Mouse (Mus musculus) liver, postnatal 0 days (tissue): ENCODE data around the gene Ppp1r15b. TPM values are rescaled to one million over a fixed set of nuclear protein-coding genes. Genes with fewer than 3 reads are reported as not detected.
A peak's percentile ranks its signal among the peaks of the same experiment; 100 is the strongest.

Experiments used
- ATAC-seq: fragments of 200-750 bp; cut with Nextera tagmentation; 2 replicates; pipeline ENCODE4 v1.8.0; 2017; ENCODE audit warnings: mild to moderate bottlenecking, moderate library complexity
- DNase-seq: peaks from one replicate; pipeline ENCODE4 v3.0.0-alpha.2; 2016
- H3K27ac ChIP-seq: fragments of 300-500 bp; sonication (generic); 2 replicates; pipeline ENCODE4 v1.5.1; 2014; ENCODE audit warnings: antibody characterized with exemption, moderate library complexity, mild to moderate bottlenecking, low read depth
- H3K27me3 ChIP-seq: fragments of 300-500 bp; sonication (generic); 2 replicates; pipeline ENCODE4 v1.6.1; 2014; ENCODE audit warnings: low read length, control low read depth, mixed read lengths; ENCODE audit not compliant: insufficient read depth
- H3K36me3 ChIP-seq: fragments of 300-500 bp; sonication (generic); replicated peaks from 2 replicates; pipeline ENCODE4 v1.6.1; 2014; ENCODE audit warnings: mild to moderate bottlenecking, control low read depth, low read length, moderate library complexity, mixed read lengths; ENCODE audit not compliant: insufficient read depth
- H3K4me1 ChIP-seq: fragments of 300-500 bp; sonication (generic); 2 replicates; pipeline ENCODE4 v1.6.1; 2014; ENCODE audit warnings: antibody characterized with exemption, mild to moderate bottlenecking, control low read depth; ENCODE audit not compliant: insufficient read depth
- H3K4me2 ChIP-seq: fragments of 300-500 bp; sonication (generic); 2 replicates; pipeline ENCODE4 v1.6.1; 2014; ENCODE audit warnings: low read depth, mild to moderate bottlenecking, low read length, moderate library complexity, mixed read lengths
- H3K4me3 ChIP-seq: fragments of 300-500 bp; sonication (generic); 2 replicates; pipeline ENCODE4 v1.5.1; 2014; ENCODE audit warnings: low read depth, low read length
- H3K9ac ChIP-seq: fragments of 300-500 bp; sonication (generic); replicated peaks from 2 replicates; pipeline ENCODE4 v1.6.1; 2014; ENCODE audit warnings: mild to moderate bottlenecking, moderate library complexity
- H3K9me3 ChIP-seq: fragments of 300-500 bp; sonication (generic); 2 replicates; pipeline ENCODE4 v1.6.1; 2016; ENCODE audit warnings: mild to moderate bottlenecking, control low read depth, low read length, mixed read lengths
- CTCF ChIP-seq: sonication (generic); IDR thresholded peaks from 2 replicates; pipeline ENCODE4 v1.5.1; 2016; ENCODE audit warnings: antibody characterized with exemption, low read depth
- EP300 ChIP-seq: IDR thresholded peaks from 2 replicates; pipeline ENCODE4 v1.6.1; 2016; ENCODE audit warnings: antibody characterized with exemption, low read depth, mild to moderate bottlenecking
- WGBS: fragments of 180-500 bp; shearing (Covaris S2); extraction: QIAGEN DNeasy Blood & Tissue Kit; methylation state at CpG from one replicate; pipeline ENCODE4 v1.1.7; 2014; ENCODE audit not compliant: insufficient replicate concordance; 5-methylcytosine and 5-hydroxymethylcytosine counted together
- polyA plus RNA-seq: library from polyadenylated mRNA; unstranded; fragments of >200 nt; fragmentation: Nextera tagmentation; extraction: Ambion mirVana; gene quantifications from 2 replicates; pipeline ENCODE4 v1.2.1, GENCODE M21; 2015

Ppp1r15b gene
- polyA plus RNA-seq, 1 experiment from 2014 or later, result 27.0 TPM

DNA sequence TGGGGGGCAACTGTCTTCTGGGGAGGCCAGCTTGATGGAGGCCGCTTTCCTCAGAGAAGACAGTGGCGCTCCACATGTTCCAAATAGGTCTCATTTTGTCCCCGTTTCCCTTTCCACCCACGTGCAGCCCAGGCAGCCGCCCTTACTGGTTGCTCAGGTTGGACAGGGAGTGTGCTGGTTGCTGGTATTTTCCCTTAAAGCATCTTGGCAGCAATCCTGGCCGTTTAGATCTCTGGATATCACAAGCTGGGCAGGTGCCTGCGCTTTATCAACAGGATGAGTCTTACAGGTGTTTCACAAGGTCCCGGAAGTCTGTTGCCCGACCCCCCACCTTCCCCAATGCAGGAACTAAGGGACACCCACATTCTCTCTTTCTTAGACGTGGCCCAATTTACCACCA is 31.1 kb downstream of the Ppp1r15b start:
- DNase-seq, result no peak
- H3K4me2 ChIP-seq, result no peak overlapping the region
- H3K36me3 ChIP-seq, result no peaks in the 10 kb centered on the region
- WGBS, result 68% methylated on average over 10 of the region's 10 CpGs
- TF ChIP-seq CTCF, result no peak
- TF ChIP-seq EP300, result no peak
- H3K4me1 ChIP-seq, result peaks cover 9% of the 10 kb centered on the region; the same call in 1 of the 2 replicates
- no peak overlapping the region for H3K27ac ChIP-seq
- ATAC-seq, result no peak
- H3K4me3 ChIP-seq, result no peak overlapping the region
- no peak overlapping the region for H3K9ac ChIP-seq
- H3K27me3 ChIP-seq, result peaks cover 58% of the 10 kb centered on the region
- H3K9me3 ChIP-seq, result no peaks in the 10 kb centered on the region

DNA sequence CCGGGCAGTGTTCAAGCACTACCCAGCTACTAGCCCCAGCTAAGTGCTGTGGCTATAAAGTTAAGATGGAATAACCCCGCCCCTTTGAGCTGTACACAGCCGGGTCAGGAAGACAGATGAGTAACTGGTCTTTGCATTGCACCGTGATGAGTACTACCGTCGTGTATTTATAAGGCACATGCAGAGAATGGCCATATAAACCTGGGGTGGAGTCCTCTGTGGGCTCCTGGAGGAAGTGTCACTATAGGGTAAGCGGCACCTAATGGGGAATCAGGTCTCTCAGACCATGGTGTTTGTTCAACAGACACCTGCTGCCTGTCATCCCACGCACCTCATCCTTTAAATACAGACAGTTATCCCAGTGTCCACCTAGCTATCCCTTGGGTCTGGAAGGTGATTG is 32.0 kb downstream of the Ppp1r15b start:
- ATAC-seq, result no peak
- Histone ChIP-seq H3K4me3 (no peak overlapping the region), H3K4me2 (no peak overlapping the region), H3K27me3 (peaks cover 65% of the 10 kb centered on the region), H3K36me3 (no peaks in the 10 kb centered on the region), H3K9me3 (no peaks in the 10 kb centered on the region), H3K9ac (no peak overlapping the region), H3K4me1 (peaks cover 9% of the 10 kb centered on the region; the same call in 1 of the 2 replicates), H3K27ac (no peak overlapping the region)
- 46% methylated on average over 8 of the region's 8 CpGs for WGBS
- no peak for DNase-seq
- no peak for TF ChIP-seq EP300
- no peak for TF ChIP-seq CTCF

DNA sequence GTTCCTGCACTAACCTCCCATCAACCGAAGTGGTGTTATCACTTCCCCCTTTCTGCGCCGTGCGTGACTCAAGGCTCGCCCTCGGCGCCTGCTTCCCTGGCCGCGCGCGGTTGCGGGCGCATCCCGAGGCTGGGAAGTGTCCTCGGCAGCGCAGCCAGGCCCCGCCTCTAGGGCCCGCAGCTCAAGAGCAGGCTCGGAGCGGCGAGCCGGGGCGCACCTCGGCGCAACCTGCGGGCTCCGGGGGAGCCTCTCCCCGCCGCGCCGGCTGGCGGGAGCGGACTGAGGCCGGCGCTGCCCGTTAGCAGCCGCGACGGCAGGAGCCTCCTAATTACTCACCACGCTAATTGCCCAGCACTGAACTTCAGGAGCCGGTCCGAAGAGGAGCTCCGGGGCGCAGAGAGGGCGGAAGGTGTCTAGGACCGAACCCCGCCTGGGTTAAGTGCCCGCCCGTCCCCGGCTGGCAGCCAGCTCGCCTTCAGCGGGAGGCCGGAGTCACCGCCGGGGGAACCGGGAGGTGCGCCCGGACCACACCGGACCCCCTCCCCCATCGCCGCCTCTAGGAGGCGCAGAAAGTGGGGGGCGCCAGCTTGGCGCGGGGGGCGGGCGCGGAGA is 33.0 kb downstream of the Ppp1r15b start, which contains the start of gene Plekha6:
Gene Plekha6, plus strand, starts transcription at position 391 of the 612 bp plus-strand sequence.
- 3% methylated on average over 54 of the region's 68 CpGs for WGBS
- H3K9ac ChIP-seq, result no peak within 1 kb of the TSS; the same call in 1 of the 2 replicates

DNA sequence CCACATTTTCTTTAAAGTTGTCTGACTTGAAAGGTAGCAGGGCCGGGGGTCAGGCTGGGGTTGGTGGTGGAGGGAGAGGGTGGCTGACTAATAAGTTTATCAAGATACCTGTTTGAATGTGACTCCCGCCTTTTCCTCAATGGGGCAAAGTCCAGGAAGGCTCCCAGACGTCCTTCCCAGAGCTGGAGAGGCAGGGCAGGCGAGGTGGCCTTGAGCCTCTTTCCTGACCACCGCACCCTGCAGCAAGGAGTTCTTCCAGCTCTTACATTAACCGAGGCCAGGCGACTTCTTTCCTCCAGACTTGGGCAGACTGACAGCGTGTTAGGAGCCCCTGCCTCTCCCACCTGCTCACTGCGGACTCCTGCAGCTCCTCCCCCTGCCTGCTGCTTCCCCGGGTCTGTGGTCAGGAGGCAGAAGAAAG is 33.7 kb downstream of the Ppp1r15b start:
- Histone ChIP-seq H3K36me3 (no peaks in the 10 kb centered on the region), H3K27me3 (peaks cover 60% of the 10 kb centered on the region), H3K27ac (no peak overlapping the region), H3K4me1 (peaks cover 7% of the 10 kb centered on the region; the same call in 1 of the 2 replicates), H3K9ac (no peak overlapping the region), H3K4me3 (peak overlapping the region; percentile 53; the same call in 1 of the 2 replicates), H3K9me3 (no peaks in the 10 kb centered on the region), H3K4me2 (peak overlapping the region; percentile 80)
- ATAC-seq (no peak), DNase-seq (no peak)
- TF ChIP-seq CTCF, result no peak
- TF ChIP-seq EP300, result no peak
- WGBS, result 10% methylated on average over 10 of the region's 10 CpGs

More for the DNA sequence above, 33.0 kb downstream of the Ppp1r15b start, which contains the start of gene Plekha6:
- H3K4me3 ChIP-seq, result peak within 1 kb of the TSS; percentile 53
- H3K9me3 ChIP-seq, result no peaks in the 10 kb centered on the region
- peaks cover 9% of the 10 kb centered on the region; the same call in 1 of the 2 replicates for H3K4me1 ChIP-seq
- H3K27me3 ChIP-seq, result peaks cover 65% of the 10 kb centered on the region
- ATAC-seq, result peak; percentile 48
- no peak within 1 kb of the TSS for H3K27ac ChIP-seq
- no peaks in the 10 kb centered on the region for H3K36me3 ChIP-seq
- TF ChIP-seq CTCF (no peak; the same call in 1 of the 2 replicates), EP300 (no peak)
- H3K4me2 ChIP-seq, result peak within 1 kb of the TSS; percentile 80
- peak; percentile 42 for DNase-seq

- Histone ChIP-seq H3K36me3 (no peaks in the 10 kb centered on the region), H3K27ac (no peak overlapping the region), H3K9ac (no peak overlapping the region), H3K4me1 (peaks cover 7% of the 10 kb centered on the region; the same call in 1 of the 2 replicates), H3K27me3 (peaks cover 59% of the 10 kb centered on the region), H3K4me3 (no peak overlapping the region), H3K9me3 (no peaks in the 10 kb centered on the region), H3K4me2 (peak overlapping the region; percentile 80; the same call in 1 of the 2 replicates)
- no peak for ATAC-seq
- 19% methylated on average over 11 of the region's 11 CpGs for WGBS
- no peak for TF ChIP-seq CTCF
- TF ChIP-seq EP300, result no peak
- no peak for DNase-seq
Measured at GRCm38 (mm10) chr1:133165111-133165510, 34.2 kb downstream of the Ppp1r15b start.

GRCm38 (mm10) chr1:133168318-133169060 is 37.5 kb downstream of the Ppp1r15b start:
- Histone ChIP-seq H3K4me2 (no peak overlapping the region), H3K27me3 (peaks cover 35% of the 10 kb centered on the region), H3K36me3 (no peaks in the 10 kb centered on the region), H3K27ac (no peak overlapping the region), H3K4me3 (no peak overlapping the region), H3K9me3 (no peaks in the 10 kb centered on the region), H3K9ac (no peak overlapping the region), H3K4me1 (peaks cover 7% of the 10 kb centered on the region; the same call in 1 of the 2 replicates)
- WGBS, result 44% methylated on average over 19 of the region's 19 CpGs
- ATAC-seq (no peak), DNase-seq (peak; percentile 29)
- no peak for TF ChIP-seq CTCF
- no peak for TF ChIP-seq EP300
